Mouse (Mus musculus) fat pad, adult 2 months (tissue): Measurements from ENCODE around the gene Pdpr.
"Not testable (repeated sequence)": the region's sequence is repeated elsewhere in the genome, so short reads cannot be mapped to it uniquely, and the experiment has no call there.

ENCODE experiments used
- DNase-seq: peaks from one replicate; pipeline ENCODE4 v3.0.0-alpha.2; 2011; ENCODE audit warnings: low read depth, low spot score; ENCODE audit errors: extremely low read depth

The Pdpr gene

DNA sequence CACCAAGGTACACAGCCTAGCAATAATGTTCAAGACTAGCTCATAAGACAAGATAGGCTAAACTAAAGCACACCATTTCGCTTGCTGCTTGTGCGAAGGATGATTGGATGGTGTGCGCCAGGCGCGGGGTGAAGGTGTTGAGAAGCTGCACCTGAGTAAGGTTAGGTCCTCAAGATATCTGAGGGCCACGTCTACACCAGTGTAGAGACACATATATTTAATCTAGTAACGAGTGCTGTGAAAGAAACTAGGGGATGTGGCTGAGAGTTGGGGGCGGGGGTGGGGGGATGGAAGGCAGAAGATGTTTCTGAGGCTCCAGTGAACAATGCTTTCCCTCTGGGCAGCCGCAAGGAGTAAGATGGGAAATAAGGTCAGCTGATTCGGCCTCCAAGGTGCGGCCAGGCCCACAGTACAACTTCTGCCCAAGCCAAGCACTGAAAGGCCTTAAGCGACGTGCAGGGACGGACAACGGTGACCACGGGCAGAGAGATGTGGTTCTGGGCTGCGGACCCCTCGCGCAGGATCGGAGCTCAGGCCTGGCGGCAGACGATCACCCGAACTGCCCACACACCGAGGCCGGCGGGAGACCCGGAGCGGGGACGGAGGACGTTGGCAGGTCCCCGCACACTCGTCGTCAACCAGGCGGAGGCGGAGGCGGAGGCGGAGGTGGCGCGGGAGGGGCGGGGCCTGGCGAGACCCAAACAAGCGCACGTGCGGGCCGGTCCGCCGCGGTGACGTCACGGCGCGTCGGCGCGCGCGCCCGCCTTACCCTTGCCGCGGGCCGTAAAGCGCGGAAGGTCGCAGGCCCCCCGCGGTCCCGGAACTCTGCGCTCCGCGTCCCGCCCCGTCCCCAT lies at the start of gene Pdpr:
Gene Pdpr, plus strand, starts transcription at position 766 of the 854 bp plus-strand sequence.
- no peak for DNase-seq

- no peak for DNase-seq
Measured at GRCm38 (mm10) chr8:111048694-111049093, 45.7 kb upstream of the Pdpr start.

GRCm38 (mm10) chr8:111049106-111049505 lies 45.3 kb upstream of the Pdpr start:
- DNase-seq = no peak

- no peak for DNase-seq
Measured at GRCm38 (mm10) chr8:111053827-111054518, 40.5 kb upstream of the Pdpr start.

GRCm38 (mm10) chr8:111055031-111055634 lies 39.3 kb upstream of the Pdpr start:
- DNase-seq = no peak

DNA sequence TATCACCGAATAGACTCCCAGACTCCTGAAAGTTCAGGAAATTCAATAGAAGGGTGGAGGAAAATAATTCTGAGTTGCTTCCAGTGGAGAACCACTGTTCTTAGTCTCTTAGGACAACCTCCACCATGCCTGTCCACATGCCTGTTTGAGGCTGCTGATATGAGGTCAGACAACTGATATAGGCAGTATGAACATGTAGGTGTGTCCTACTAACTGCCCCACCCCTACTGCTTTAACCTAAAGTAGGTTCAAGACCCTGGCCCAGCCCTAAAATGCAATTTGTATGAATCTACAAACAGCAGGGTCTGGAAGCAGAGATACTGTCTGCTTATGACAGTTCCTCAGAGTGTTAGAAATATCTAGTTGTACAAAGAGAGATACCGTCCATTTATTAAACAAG lies 38.8 kb upstream of the Pdpr start:
- DNase-seq = no peak

GRCm38 (mm10) chr8:111056158-111056663 lies 38.2 kb upstream of the Pdpr start, which contains the start of gene Exosc6:
TSS of gene Exosc6 (plus strand) at chr8:111056339.
- no peak for DNase-seq

DNA sequence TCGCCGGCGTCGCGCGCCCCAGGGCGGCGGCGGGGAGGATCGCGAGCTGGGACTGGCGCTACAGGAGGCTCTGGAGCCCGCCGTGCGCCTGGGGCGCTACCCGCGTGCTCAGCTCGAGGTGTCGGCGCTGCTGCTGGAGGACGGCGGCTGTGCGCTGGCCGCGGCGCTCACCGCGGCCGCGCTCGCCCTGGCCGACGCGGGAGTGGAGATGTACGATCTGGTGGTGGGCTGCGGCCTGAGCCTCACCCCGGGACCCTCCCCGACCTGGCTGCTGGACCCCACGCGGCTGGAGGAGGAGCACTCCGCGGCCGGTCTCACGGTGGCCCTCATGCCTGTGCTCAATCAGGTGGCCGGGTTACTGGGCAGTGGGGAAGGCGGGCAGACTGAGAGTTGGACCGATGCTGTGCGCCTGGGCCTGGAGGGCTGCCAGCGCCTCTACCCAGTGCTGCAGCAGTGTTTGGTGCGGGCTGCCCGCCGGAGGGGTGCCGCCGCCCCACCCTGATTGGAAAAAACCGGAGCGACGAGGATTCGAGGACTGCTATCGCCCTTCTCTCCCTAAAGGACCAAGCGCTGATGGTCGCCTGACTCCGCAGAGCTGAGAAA lies 37.6 kb upstream of the Pdpr start:
- DNase-seq = no peak

DNA sequence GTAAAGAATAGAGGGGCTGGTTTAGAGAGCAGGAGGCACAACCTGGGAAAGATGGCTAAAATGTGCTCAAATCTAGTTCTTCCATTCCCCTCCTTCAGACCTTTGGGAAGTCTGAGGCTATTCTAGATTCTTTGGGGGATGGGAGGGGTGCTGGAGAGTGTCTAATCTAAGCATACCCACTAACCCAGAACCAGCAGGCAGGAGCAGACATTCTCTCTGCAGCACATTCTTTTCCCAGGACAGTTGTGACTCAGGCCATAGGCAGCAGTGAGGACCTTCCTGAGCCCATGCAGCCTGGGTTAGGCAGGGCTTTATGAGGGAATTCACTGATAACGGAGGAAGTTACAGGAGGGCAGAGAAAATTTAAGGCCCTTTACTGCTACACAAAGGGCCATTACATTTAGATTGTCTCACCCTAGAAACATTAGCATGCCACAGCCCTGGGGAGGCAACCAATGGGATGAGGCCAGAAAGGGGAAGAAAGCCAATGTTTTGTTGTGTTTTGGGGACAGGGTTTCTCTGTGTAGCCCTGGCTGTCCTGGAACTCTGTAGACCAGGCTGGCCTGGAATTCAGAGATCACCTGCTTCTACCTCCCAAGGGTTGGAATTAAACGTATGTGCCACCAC lies 35.4 kb upstream of the Pdpr start:
- no peak for DNase-seq

DNA sequence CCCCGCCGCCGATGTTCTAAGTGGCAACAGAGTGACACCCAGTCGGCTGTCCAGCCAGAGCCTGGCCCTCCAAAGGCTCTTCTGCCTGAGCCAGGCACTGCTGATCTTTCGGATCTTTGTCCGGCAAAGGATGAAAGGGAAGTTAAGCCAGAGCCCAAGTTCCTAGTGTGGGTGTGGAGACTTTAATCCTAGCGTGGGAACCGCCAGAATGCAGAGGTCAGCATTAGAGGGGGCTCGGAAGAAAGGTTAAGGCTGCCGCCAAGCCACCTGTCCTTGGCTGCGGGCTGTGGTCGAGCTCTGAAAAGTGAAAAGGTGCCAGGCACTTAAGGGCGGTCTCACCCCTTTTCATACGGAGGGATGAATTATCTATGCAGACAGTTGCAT lies 32.8 kb upstream of the Pdpr start:
- no peak for DNase-seq

GRCm38 (mm10) chr8:111062072-111062757 lies 32.2 kb upstream of the Pdpr start:
- DNase-seq = no peak

DNA sequence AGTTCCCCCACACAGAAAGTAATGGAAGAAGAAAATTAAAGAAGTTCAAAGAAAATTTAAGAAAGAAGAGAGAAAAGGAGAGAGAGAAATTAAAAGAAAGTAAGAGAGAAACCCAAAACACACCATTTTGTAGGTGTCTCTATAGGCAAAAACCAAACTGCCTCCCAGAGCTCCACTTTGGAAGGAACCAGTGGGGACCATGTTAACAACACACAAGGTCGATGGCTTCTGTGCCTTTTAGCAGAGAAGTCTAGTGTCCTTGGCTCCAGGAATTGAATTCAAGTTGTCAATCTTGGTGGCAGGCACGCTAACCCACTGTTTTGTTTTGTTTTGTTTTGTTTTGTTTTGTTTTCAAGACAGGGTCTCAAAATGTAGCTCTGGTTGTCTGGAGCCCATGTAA lies 31.5 kb upstream of the Pdpr start:
- no peak for DNase-seq

- DNase-seq = no peak
Measured at GRCm38 (mm10) chr8:111066308-111066707, 28.1 kb upstream of the Pdpr start.

GRCm38 (mm10) chr8:111067439-111067838 lies 27.0 kb upstream of the Pdpr start:
- no peak for DNase-seq

DNA sequence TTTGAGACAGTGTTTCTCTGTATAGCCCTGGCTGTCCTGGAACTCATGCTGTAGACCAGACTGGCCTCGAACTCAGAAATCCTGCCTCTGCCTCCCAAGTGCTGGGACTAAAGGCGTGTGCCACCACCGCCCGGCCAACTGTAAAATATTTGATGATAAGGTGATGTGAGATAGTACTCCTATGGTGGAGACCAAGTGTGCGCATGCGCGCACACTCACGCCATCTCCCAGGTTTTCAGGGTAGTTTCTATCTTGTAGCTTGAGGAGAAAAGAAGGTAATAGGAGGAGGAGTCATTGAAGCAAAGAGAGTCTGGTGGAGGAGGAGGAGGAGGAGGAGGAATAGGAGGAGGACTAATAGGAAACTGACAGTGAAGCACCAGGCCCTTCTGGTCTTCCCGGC lies 25.8 kb upstream of the Pdpr start:
- not testable (repeated sequence) for DNase-seq

- DNase-seq = no peak
Measured at GRCm38 (mm10) chr8:111075926-111076325, 18.5 kb upstream of the Pdpr start.

DNA sequence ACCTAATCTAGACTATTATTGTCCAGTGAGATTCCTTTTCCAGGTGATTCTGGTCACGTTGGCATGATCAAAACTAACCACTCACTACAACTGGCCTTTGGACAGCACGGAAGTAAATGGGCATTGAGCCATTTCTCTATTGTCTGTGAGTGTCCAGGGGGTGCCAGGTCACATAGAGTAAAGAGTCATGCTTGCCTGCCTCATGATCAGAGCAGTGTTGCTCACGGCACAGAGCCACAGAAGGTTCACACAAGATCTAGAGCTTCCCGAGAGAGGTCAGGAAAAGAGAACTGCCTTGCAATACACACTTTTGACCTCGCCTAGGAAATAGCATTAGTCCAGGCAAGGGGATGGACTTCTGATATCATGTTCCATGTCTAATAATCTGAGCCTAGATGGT lies 15.0 kb upstream of the Pdpr start:
- no peak for DNase-seq

GRCm38 (mm10) chr8:111079861-111080271 lies 14.6 kb upstream of the Pdpr start:
- DNase-seq = no peak

DNA sequence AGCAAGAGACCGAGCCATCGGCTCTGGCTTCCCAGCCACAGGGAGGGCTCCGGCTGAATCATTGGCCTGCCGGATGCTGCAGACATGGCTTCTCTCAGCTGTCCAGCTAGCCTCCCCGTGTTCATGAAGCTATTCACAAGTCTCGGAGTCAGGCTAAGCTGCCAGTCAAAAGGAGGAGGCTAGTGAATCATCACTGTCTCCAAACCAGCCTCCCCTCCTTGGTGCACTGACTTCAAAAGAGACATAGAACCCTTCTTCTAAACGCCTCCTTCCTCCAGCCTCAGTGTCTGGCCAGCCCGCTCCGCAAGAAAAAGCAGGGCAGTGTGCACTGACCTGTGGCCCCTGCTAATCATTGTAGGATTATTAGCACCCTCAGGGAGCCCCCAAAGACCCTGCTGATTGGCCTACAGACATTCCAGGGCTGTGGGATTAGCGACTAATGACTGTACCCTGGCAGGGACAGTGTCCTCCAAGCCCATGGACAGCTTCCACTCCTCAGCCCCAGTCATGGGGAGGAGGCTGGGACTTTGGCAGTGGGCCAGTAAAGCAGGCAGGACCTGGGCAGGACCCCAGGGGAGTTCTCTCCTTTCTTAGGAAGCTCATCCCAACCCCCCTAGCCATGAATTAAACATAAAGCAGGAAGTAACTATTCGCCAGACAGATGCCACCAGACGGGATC lies 12.7 kb upstream of the Pdpr start:
- no peak for DNase-seq

GRCm38 (mm10) chr8:111083936-111084335 lies 10.5 kb upstream of the Pdpr start:
- not testable (repeated sequence) for DNase-seq
